Mouse (Mus musculus) stomach, postnatal 0 days (tissue): Measurements from ENCODE around the gene Tenm3.

Experiments
- CTCF ChIP-seq: IDR thresholded peaks from 2 replicates; pipeline ENCODE4 v1.5.1; 2016; ENCODE audit warnings: antibody characterized with exemption, low read depth, mild to moderate bottlenecking, moderate library complexity
- EP300 ChIP-seq: optimal IDR thresholded peaks from 2 replicates; pipeline ENCODE3; 2016; ENCODE audit warnings: antibody characterized with exemption

DNA sequence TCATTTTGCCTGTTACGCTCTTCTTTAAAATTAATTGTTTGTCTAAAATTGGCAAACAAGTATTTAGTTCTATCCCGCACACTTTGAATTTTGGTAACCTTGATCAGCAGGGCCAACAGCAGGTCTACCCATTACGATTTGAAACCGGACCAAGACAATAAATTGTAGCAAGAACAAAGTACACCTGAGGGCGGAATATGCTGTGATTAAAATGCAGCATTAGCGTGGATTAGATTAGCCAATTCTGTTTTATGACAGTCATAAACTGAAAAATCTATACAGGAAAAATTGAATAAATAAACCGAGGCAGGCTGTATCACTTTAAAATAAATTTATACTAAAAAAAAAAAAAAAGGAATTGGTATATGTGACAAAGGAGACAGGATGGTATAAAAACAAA lies 193.9 kb downstream of the Tenm3 start:
- TF ChIP-seq CTCF (no peak), EP300 (no peak)
